Mouse (Mus musculus): ENCODE data around the gene Fgf15. TPM values are rescaled to one million over a fixed set of nuclear protein-coding genes. Genes with fewer than 3 reads are reported as not detected.

The Fgf15 gene
- 60.7 and 78.7 TPM in 2 replicates for polyA plus RNA-seq (2016; fragmentation: Nextera tagmentation; extraction: Ambion mirVana)

- peak within 1 kb of the TSS; percentile 64 for H3K4me3 ChIP-seq
- peak within 1 kb of the TSS; percentile 89 for H3K27ac ChIP-seq
- peaks cover 72% of the 10 kb centered on the region for H3K4me1 ChIP-seq
- WGBS = under 1% methylated on average over 65 of the region's 65 CpGs
- DNase-seq (ENCODE audit: extremely low spot score, low spot score) = peak; percentile 69
- peaks cover 100% of the 10 kb centered on the region for H3K27me3 ChIP-seq (ENCODE audit: poor library complexity, severe bottlenecking)
- peaks cover 23% of the 10 kb centered on the region for H3K36me3 ChIP-seq (replicated peaks)
- H3K9me3 ChIP-seq = no peaks in the 10 kb centered on the region
Observed at GRCm38 (mm10) chr7:144896294-144897218, at the start of gene Fgf15. TSS of gene Fgf15 (plus strand) at chr7:144896531.

DNA sequence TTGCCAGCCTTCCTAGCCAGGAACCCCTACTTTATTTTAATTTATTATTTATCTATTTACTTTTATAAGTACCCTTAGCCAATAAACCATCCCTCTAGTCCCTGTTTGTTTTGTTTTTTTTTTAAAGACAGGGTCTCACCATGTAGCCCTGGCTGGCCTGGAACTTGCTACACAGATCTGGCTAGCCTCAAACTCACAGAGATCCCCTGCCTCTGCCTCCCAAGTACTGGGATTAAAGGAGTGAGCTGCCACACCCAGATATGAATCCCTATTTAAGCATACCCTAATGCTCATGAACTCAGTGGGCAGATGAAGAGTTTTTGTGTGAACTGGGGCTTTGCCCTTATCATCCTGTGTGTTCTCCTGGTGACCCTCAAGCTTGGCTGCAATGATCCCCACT, 49.3 kb upstream of the Fgf15 start, which contains the start of gene Fgf4:
TSS of gene Fgf4 (plus strand) at position 301 of the 400 bp plus-strand sequence.
- no peak for DNase-seq (ENCODE audit: extremely low spot score, low spot score)
- H3K4me1 ChIP-seq = no peaks in the 10 kb centered on the region
- H3K4me3 ChIP-seq = no peak within 1 kb of the TSS
- no peaks in the 10 kb centered on the region for H3K36me3 ChIP-seq (replicated peaks)
- H3K27ac ChIP-seq = no peak within 1 kb of the TSS
- H3K27me3 ChIP-seq (ENCODE audit: poor library complexity, severe bottlenecking) = peaks cover 70% of the 10 kb centered on the region
- H3K9me3 ChIP-seq = no peaks in the 10 kb centered on the region

DNA sequence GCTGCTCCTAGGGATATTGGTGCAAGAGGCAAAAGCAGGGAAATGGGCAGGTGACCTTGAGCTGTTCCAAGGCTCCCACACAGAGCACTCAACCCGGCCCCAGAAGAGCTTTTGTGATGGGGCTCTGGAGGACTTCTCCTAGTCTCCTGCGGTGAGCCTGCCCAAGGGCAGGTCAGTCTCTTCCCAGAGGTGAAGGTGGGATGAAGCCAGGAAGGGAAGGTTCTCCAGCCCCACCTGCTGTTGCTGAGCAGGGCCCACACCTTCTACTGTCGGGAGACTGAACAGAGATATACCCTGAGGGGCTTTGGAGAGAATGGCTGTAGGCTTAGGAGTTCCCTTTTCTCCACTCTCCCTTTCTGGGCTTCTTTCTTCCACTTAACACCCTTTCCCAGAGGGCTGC, 45.0 kb upstream of the Fgf15 start:
- Histone ChIP-seq H3K4me1 (no peaks in the 10 kb centered on the region), H3K9me3 (no peaks in the 10 kb centered on the region), H3K4me3 (no peak overlapping the region), H3K27ac (no peak overlapping the region), H3K27me3 (ENCODE audit: poor library complexity, severe bottlenecking) (peaks cover 58% of the 10 kb centered on the region), H3K36me3 (replicated peaks) (no peaks in the 10 kb centered on the region)
- WGBS = 51% methylated on average over 3 of the region's 3 CpGs
- no peak for DNase-seq (ENCODE audit: extremely low spot score, low spot score)

GRCm38 (mm10) chr7:144854966-144855365, 41.4 kb upstream of the Fgf15 start:
- Histone ChIP-seq H3K4me1 (no peaks in the 10 kb centered on the region), H3K27me3 (ENCODE audit: poor library complexity, severe bottlenecking) (peaks cover 73% of the 10 kb centered on the region), H3K27ac (no peak overlapping the region), H3K9me3 (no peaks in the 10 kb centered on the region), H3K36me3 (replicated peaks) (no peaks in the 10 kb centered on the region), H3K4me3 (no peak overlapping the region)
- DNase-seq (ENCODE audit: extremely low spot score, low spot score) = no peak
- WGBS = 65% methylated on average over 3 of the region's 3 CpGs

DNA sequence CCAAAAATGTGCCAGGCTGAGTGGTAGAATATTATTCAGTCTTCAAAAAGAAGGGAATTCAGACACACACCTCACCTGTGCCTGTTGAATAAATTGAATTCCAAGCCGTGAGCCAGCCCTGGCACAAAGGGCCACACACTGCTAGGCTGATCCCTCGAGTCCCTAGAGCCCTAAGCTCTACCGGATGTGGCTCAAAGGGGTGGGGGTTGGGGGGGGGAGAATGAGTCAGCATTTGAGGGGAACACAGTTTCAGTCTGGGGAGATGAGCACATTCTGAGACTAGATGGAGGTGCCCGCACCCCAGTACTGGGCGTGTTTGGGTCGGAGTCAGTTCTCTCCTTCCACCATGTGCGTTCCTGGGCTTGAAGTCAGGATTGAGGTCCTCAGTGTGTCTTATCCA, 39.2 kb upstream of the Fgf15 start:
- no peaks in the 10 kb centered on the region for H3K36me3 ChIP-seq (replicated peaks)
- 86% methylated on average over 7 of the region's 7 CpGs for WGBS
- no peak for DNase-seq (ENCODE audit: extremely low spot score, low spot score)
- H3K4me3 ChIP-seq = no peak overlapping the region
- peaks cover 81% of the 10 kb centered on the region for H3K27me3 ChIP-seq (ENCODE audit: poor library complexity, severe bottlenecking)
- H3K4me1 ChIP-seq = peaks cover 14% of the 10 kb centered on the region
- H3K9me3 ChIP-seq = no peaks in the 10 kb centered on the region
- H3K27ac ChIP-seq = no peak overlapping the region

- Histone ChIP-seq H3K4me3 (no peak overlapping the region), H3K27me3 (ENCODE audit: poor library complexity, severe bottlenecking) (peaks cover 88% of the 10 kb centered on the region), H3K4me1 (peaks cover 19% of the 10 kb centered on the region), H3K9me3 (no peaks in the 10 kb centered on the region), H3K27ac (no peak overlapping the region), H3K36me3 (replicated peaks) (no peaks in the 10 kb centered on the region)
- DNase-seq (ENCODE audit: extremely low spot score, low spot score) = no peak
- 68% methylated on average over 3 of the region's 3 CpGs for WGBS
Observed at GRCm38 (mm10) chr7:144857826-144858342, 38.4 kb upstream of the Fgf15 start.

GRCm38 (mm10) chr7:144858702-144859101, 37.6 kb upstream of the Fgf15 start:
- Histone ChIP-seq H3K4me1 (peaks cover 22% of the 10 kb centered on the region), H3K9me3 (no peaks in the 10 kb centered on the region), H3K36me3 (replicated peaks) (no peaks in the 10 kb centered on the region), H3K4me3 (no peak overlapping the region), H3K27me3 (ENCODE audit: poor library complexity, severe bottlenecking) (peaks cover 95% of the 10 kb centered on the region), H3K27ac (no peak overlapping the region)
- DNase-seq (ENCODE audit: extremely low spot score, low spot score) = no peak
- WGBS = 93% methylated on average over 1 of the region's 1 CpGs

DNA sequence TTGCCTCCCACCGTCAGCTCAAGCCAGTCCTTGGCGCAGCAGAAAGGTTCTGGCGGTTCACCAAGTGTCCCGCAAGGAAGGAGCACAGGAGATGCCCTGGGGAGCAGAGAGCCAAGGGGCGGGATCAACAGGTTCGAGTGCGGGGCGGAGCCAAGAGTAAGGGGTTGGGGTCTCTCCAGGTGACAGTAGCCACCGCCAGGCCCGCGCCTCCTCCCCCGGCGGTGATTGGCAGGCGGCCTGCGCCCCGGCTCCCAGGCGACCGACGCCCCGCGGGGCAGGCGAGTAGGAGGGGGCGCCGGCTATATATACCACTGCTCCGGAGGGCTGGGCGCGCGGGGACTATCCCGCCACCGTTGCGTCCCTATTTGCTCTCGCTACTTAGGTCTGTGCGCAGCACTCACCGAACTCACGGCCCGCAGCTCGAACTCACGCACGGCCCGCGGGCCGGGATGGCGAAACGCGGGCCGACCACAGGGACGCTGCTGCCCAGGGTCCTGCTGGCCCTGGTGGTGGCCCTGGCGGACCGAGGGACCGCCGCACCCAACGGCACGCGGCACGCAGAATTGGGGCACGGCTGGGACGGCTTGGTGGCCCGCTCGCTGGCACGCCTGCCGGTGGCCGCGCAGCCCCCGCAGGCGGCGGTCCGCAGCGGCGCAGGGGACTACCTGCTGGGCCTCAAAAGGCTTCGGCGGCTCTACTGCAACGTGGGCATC, 35.1 kb upstream of the Fgf15 start:
- Histone ChIP-seq H3K27ac (no peak overlapping the region), H3K27me3 (ENCODE audit: poor library complexity, severe bottlenecking) (peaks cover 97% of the 10 kb centered on the region), H3K4me1 (peaks cover 22% of the 10 kb centered on the region), H3K9me3 (no peaks in the 10 kb centered on the region), H3K36me3 (replicated peaks) (no peaks in the 10 kb centered on the region), H3K4me3 (peak overlapping the region; percentile 40)
- DNase-seq (ENCODE audit: extremely low spot score, low spot score) = peak; percentile 19
- WGBS = under 1% methylated on average over 69 of the region's 72 CpGs

DNA sequence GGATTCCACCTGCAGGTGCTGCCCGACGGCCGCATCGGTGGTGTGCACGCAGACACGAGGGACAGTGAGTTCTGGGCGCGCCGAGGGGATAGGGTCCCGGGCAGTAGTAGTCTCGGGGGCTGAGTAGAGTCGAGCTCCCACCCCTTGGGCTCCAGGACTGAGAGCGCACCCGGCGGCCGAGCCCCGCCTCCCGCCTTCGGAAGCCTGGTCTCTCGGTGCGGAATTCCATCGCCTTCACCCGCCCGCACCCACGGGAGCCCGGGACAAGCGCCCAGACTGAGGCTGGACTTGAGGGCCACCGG, 34.6 kb upstream of the Fgf15 start:
- Histone ChIP-seq H3K27ac (no peak overlapping the region), H3K4me1 (peaks cover 22% of the 10 kb centered on the region), H3K27me3 (ENCODE audit: poor library complexity, severe bottlenecking) (peaks cover 98% of the 10 kb centered on the region), H3K9me3 (no peaks in the 10 kb centered on the region), H3K4me3 (peak overlapping the region; percentile 40), H3K36me3 (replicated peaks) (no peaks in the 10 kb centered on the region)
- under 1% methylated on average over 28 of the region's 28 CpGs for WGBS
- DNase-seq (ENCODE audit: extremely low spot score, low spot score) = peak; percentile 40

- no peak overlapping the region for H3K27ac ChIP-seq
- no peaks in the 10 kb centered on the region for H3K9me3 ChIP-seq
- H3K4me3 ChIP-seq = peak overlapping the region; percentile 40
- under 1% methylated on average over 15 of the region's 15 CpGs for WGBS
- peaks cover 22% of the 10 kb centered on the region for H3K4me1 ChIP-seq
- DNase-seq (ENCODE audit: extremely low spot score, low spot score) = no peak
- H3K27me3 ChIP-seq (ENCODE audit: poor library complexity, severe bottlenecking) = peaks cover 98% of the 10 kb centered on the region
- H3K36me3 ChIP-seq (replicated peaks) = no peaks in the 10 kb centered on the region
Observed at GRCm38 (mm10) chr7:144862126-144862525, 34.2 kb upstream of the Fgf15 start.

- Histone ChIP-seq H3K27ac (no peak overlapping the region), H3K4me3 (no peak overlapping the region), H3K9me3 (no peaks in the 10 kb centered on the region), H3K27me3 (ENCODE audit: poor library complexity, severe bottlenecking) (peaks cover 98% of the 10 kb centered on the region), H3K4me1 (peaks cover 22% of the 10 kb centered on the region), H3K36me3 (replicated peaks) (no peaks in the 10 kb centered on the region)
- WGBS = 4% methylated on average over 18 of the region's 18 CpGs
- DNase-seq (ENCODE audit: extremely low spot score, low spot score) = peak; percentile 18
Observed at GRCm38 (mm10) chr7:144862712-144863111, 33.6 kb upstream of the Fgf15 start.

DNA sequence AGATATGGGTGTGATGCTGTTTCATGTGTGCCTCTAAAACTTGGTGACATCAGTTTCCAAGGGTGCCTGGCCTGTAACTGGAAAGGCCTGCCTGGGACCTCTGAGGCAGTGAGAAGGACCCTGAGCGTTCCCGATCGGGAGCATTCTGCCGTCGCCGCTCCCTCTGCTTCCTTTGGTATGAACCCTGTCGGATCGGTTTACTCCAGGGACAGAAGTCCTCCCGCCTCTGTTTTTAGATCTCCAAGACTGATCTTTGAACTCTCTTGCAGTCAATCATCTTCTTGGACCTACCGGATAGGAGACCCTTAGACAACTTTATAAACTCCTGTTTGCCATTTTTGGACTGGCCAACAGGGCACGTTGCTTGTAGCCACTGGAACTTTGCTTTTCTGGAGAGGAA, 33.1 kb upstream of the Fgf15 start:
- Histone ChIP-seq H3K27ac (no peak overlapping the region), H3K9me3 (no peaks in the 10 kb centered on the region), H3K4me3 (no peak overlapping the region), H3K27me3 (ENCODE audit: poor library complexity, severe bottlenecking) (peaks cover 94% of the 10 kb centered on the region), H3K36me3 (replicated peaks) (no peaks in the 10 kb centered on the region), H3K4me1 (peaks cover 22% of the 10 kb centered on the region)
- WGBS = 1% methylated on average over 11 of the region's 11 CpGs
- DNase-seq (ENCODE audit: extremely low spot score, low spot score) = peak; percentile 25

DNA sequence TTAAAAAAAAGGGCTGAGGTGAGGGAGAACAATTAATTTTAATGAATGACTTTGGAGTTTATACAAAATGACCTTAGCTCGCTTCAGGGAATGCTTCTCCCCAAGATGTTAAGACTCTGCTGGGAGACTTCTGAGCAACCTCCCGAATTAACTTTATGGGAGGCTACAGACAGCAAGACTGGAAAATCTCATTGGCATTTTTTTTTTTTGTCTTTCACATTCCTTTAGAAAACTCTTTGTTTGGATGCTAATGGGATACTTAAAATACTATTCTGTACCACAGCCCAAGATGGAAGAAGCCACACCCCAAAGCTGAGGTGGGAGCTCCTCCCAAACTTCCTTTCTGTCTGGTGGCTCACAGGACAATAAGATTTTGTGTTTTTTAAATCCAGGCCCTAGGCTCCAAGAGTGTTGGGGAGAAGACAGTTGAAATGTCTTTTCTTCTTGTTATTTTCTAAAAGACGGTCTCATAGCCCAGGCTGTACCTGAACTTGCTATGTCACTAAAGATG, 32.1 kb upstream of the Fgf15 start:
- no peak overlapping the region for H3K27ac ChIP-seq
- no peak for DNase-seq (ENCODE audit: extremely low spot score, low spot score)
- H3K36me3 ChIP-seq (replicated peaks) = no peaks in the 10 kb centered on the region
- WGBS = 40% methylated on average over 3 of the region's 3 CpGs
- no peak overlapping the region for H3K4me3 ChIP-seq
- H3K4me1 ChIP-seq = peaks cover 22% of the 10 kb centered on the region
- H3K27me3 ChIP-seq (ENCODE audit: poor library complexity, severe bottlenecking) = peaks cover 90% of the 10 kb centered on the region
- H3K9me3 ChIP-seq = no peaks in the 10 kb centered on the region
